Mouse (Mus musculus) embryonic facial prominence, embryonic 11.5 days (tissue): ENCODE results near the gene Zfp617. TPM values are rescaled to one million over a fixed set of nuclear protein-coding genes. Genes with fewer than 3 reads are reported as not detected.
"Not testable (repeated sequence)": the region's sequence is repeated elsewhere in the genome, so short reads cannot be mapped to it uniquely, and the experiment has no call there.

Source experiments
- ATAC-seq: fragments of 200-750 bp; cut with Nextera tagmentation; replicated peaks from 2 replicates; pipeline ENCODE4 v1.8.0; 2017; ENCODE audit warnings: low read depth; ENCODE audit not compliant: insufficient number of reproducible peaks, low FRiP score, low TSS enrichment
- DNase-seq: peaks from one replicate; pipeline ENCODE4 v3.0.0-alpha.2; 2015; ENCODE audit warnings: low spot score
- H3K27ac ChIP-seq: fragments of 300-500 bp; sonication (generic); replicated peaks from 2 replicates; pipeline ENCODE4 v1.5.1; 2014; ENCODE audit warnings: mild to moderate bottlenecking, low read depth, low read length, control low read depth
- H3K27me3 ChIP-seq: fragments of 300-500 bp; sonication (generic); 2 replicates; pipeline ENCODE4 v1.6.1; 2014; ENCODE audit warnings: mild to moderate bottlenecking, low read length, moderate library complexity, mixed read lengths; ENCODE audit not compliant: control insufficient read depth, insufficient read depth
- H3K36me3 ChIP-seq: fragments of 300-500 bp; sonication (generic); replicated peaks from 2 replicates; pipeline ENCODE4 v1.6.1; 2014; ENCODE audit warnings: low read depth, mild to moderate bottlenecking, low read length, moderate library complexity, mixed read lengths; ENCODE audit not compliant: control insufficient read depth, insufficient read depth
- H3K4me1 ChIP-seq: fragments of 300-500 bp; sonication (generic); 2 replicates; pipeline ENCODE4 v1.6.1; 2014; ENCODE audit warnings: low read length, mixed read lengths; ENCODE audit not compliant: control insufficient read depth, insufficient read depth
- H3K4me2 ChIP-seq: fragments of 300-500 bp; sonication (generic); 2 replicates; pipeline ENCODE4 v1.6.1; 2014; ENCODE audit warnings: low read depth, mild to moderate bottlenecking, control low read depth, low read length, moderate library complexity
- H3K4me3 ChIP-seq: fragments of 300-500 bp; sonication (generic); 2 replicates; pipeline ENCODE4 v1.5.1; 2014; ENCODE audit warnings: low read depth, low read length, control low read depth
- H3K9ac ChIP-seq: fragments of 300-500 bp; sonication (generic); replicated peaks from 2 replicates; pipeline ENCODE4 v1.6.1; 2014; ENCODE audit warnings: mild to moderate bottlenecking, control low read depth, low read length
- H3K9me3 ChIP-seq: fragments of 300-500 bp; sonication (generic); replicated peaks from 2 replicates; pipeline ENCODE4 v1.6.1; 2016; ENCODE audit warnings: mild to moderate bottlenecking, low read length, inconsistent platforms, mixed read lengths; ENCODE audit not compliant: control insufficient read depth
- WGBS: fragments of 180-500 bp; shearing (Covaris S2); extraction: QIAGEN DNeasy Blood & Tissue Kit; methylation state at CpG from one replicate; pipeline ENCODE4 v1.1.7; 2014; 5-methylcytosine and 5-hydroxymethylcytosine counted together
- polyA plus RNA-seq: library from polyadenylated mRNA; unstranded; fragments of >200 nt; fragmentation: Nextera tagmentation; extraction: Ambion mirVana; gene quantifications from 2 replicates; pipeline ENCODE4 v1.2.1, GENCODE M21; 2014

The Zfp617 gene
- 33.1 and 34.5 TPM in 2 replicates for polyA plus RNA-seq

GRCm38 (mm10) chr8:71908309-71909261 is at the start of gene Zfp617, which contains the start of gene Zfp882:
Gene Zfp617 (plus strand): TSS chr8:71908635.
Gene Zfp882 (plus strand): TSS chr8:71908608.
- no peaks in the 10 kb centered on the region for H3K27me3 ChIP-seq
- no peaks in the 10 kb centered on the region for H3K36me3 ChIP-seq
- H3K9me3 ChIP-seq = no peaks in the 10 kb centered on the region
- H3K27ac ChIP-seq = peak within 1 kb of the TSS; percentile 97
- H3K4me3 ChIP-seq = peak within 1 kb of the TSS; percentile 70
- ATAC-seq = peak; percentile 97
- WGBS = 6% methylated on average over 47 of the region's 47 CpGs
- H3K9ac ChIP-seq = peak within 1 kb of the TSS; percentile 98
- H3K4me2 ChIP-seq = peak within 1 kb of the TSS; percentile 64
- DNase-seq = peak; percentile 89
- H3K4me1 ChIP-seq = no peaks in the 10 kb centered on the region

- not testable (repeated sequence) for H3K4me2 ChIP-seq, H3K4me1 ChIP-seq, H3K9me3 ChIP-seq, H3K27ac ChIP-seq, DNase-seq, H3K4me3 ChIP-seq, H3K36me3 ChIP-seq, H3K27me3 ChIP-seq, ATAC-seq, H3K9ac ChIP-seq
- WGBS = 67% methylated on average over 1 of the region's 1 CpGs
Observed at GRCm38 (mm10) chr8:71861551-71861950, 46.9 kb upstream of the Zfp617 start.

DNA sequence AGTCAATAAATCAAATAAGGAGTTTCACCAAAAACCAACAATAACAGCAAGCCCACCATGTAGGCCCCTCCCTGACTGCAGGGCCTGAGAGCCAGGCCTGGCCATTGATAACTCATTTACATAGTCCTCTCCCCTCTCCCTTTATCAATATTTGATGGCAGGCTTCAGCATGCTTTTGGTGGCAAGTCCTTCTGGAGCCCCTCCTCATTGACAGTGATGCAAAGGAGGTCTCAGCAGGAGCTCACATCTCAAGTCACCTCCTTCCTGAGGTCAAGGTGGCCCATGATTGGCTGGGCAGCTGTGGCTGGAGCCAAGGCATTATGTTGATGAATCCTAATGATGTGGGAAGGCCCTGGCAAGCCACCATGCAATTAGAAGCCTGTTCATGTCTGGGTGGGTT is 46.4 kb upstream of the Zfp617 start:
- not testable (repeated sequence) for H3K9ac ChIP-seq, H3K4me1 ChIP-seq, H3K36me3 ChIP-seq, H3K9me3 ChIP-seq, H3K4me3 ChIP-seq, H3K27me3 ChIP-seq, H3K27ac ChIP-seq, ATAC-seq, H3K4me2 ChIP-seq, DNase-seq

GRCm38 (mm10) chr8:71881618-71882274 is 26.7 kb upstream of the Zfp617 start, which contains the start of gene Zfp709:
Gene Zfp709 (plus strand): TSS chr8:71882019.
- Histone ChIP-seq H3K9ac (peak within 1 kb of the TSS; percentile 91), H3K9me3 (0 out of 2 replicates have a peak, but pooled peaks cover 3% of the 10 kb centered on the region), H3K27ac (0 out of 2 replicates have a peak within 1 kb of the TSS, but pooled peaks have one; percentile 41), H3K4me2 (peak within 1 kb of the TSS; percentile 91), H3K27me3 (no peaks in the 10 kb centered on the region), H3K4me1 (no peaks in the 10 kb centered on the region), H3K4me3 (peak within 1 kb of the TSS; percentile 63), H3K36me3 (0 out of 2 replicates have a peak, but pooled peaks cover 2% of the 10 kb centered on the region)
- peak; percentile 87 for ATAC-seq
- peak; percentile 62 for DNase-seq
- WGBS = 4% methylated on average over 45 of the region's 45 CpGs

DNA sequence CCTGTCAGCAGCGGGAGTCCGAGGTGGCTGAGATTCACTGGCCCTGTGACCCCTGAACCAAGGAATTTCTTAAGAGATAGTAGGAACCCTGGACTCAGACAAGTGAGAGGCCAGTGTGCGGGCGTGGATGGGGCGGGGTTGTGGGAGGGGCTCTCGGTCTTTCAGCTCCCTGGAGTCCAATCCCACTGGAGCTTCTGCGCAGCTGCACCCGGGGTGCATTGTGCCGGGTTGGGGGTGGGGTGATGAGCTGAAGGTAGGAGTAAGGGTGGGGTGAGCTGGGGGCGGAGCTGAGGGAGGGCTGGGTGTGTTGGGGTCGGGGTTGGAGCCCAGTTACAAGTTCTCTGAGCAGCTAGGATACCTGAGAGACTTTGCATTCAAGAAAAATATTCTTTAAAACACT is 7.8 kb upstream of the Zfp617 start:
- not testable (repeated sequence) for H3K4me3 ChIP-seq, H3K4me1 ChIP-seq, ATAC-seq, DNase-seq, H3K4me2 ChIP-seq, H3K27me3 ChIP-seq, H3K9ac ChIP-seq, H3K27ac ChIP-seq, H3K9me3 ChIP-seq, H3K36me3 ChIP-seq
- 47% methylated on average over 11 of the region's 11 CpGs for WGBS

- H3K4me1 ChIP-seq, H3K27me3 ChIP-seq, H3K36me3 ChIP-seq, H3K4me3 ChIP-seq, ATAC-seq, H3K4me2 ChIP-seq, DNase-seq, H3K9ac ChIP-seq, H3K27ac ChIP-seq, H3K9me3 ChIP-seq: not testable (repeated sequence)
- WGBS = 74% methylated on average over 1 of the region's 1 CpGs
Observed at GRCm38 (mm10) chr8:71903084-71903483, 5.4 kb upstream of the Zfp617 start.

DNA sequence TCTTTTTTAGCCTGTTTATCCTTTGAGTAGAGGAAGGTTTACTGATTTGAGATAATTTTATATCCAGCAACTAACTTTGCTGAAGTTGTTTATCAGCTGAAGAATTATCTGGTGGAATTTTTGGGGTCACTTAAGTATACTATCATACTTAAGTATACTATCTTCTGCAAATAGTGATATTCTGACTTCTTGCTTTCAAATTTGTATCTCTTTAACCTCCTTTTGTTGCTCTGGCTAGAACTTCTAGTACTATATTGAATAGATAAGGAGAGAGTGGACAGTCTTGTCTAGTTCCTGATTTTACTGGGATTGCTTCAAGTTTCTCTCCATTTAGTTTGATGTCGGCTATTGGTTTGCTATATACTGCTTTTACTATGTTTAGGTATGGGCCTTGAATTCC is 1.6 kb upstream of the Zfp617 start:
- Histone ChIP-seq H3K36me3 (no peaks in the 10 kb centered on the region), H3K27ac (no peak overlapping the region), H3K4me3 (no peak overlapping the region), H3K9ac (no peak overlapping the region), H3K9me3 (no peaks in the 10 kb centered on the region), H3K4me2 (no peak overlapping the region), H3K4me1 (no peaks in the 10 kb centered on the region), H3K27me3 (no peaks in the 10 kb centered on the region)
- DNase-seq = no peak
- WGBS = 88% methylated on average over 1 of the region's 1 CpGs
- ATAC-seq = no peak
